Mouse (Mus musculus) midbrain, embryonic 16.5 days (tissue): ENCODE measurements around the gene Commd1. TPM values are rescaled to one million over a fixed set of nuclear protein-coding genes. Genes with fewer than 3 reads are reported as not detected.

Experiments
- ATAC-seq: fragments of 200-750 bp; cut with Nextera tagmentation; 2 replicates; pipeline ENCODE4 v1.8.0; 2017; ENCODE audit warnings: moderate TSS enrichment
- H3K27ac ChIP-seq: fragments of 300-500 bp; sonication (generic); 2 replicates; pipeline ENCODE4 v1.5.1; 2014; ENCODE audit warnings: mild to moderate bottlenecking, low read length, mixed read lengths
- H3K27me3 ChIP-seq: fragments of 300-500 bp; sonication (generic); 2 replicates; pipeline ENCODE4 v1.6.1; 2014; ENCODE audit warnings: low read depth, low read length, mixed read lengths; ENCODE audit not compliant: control insufficient read depth, insufficient read depth
- H3K36me3 ChIP-seq: fragments of 300-500 bp; sonication (generic); 2 replicates; pipeline ENCODE4 v1.6.1; 2014; ENCODE audit warnings: mild to moderate bottlenecking, low read length, moderate library complexity, mixed read lengths; ENCODE audit not compliant: control insufficient read depth, insufficient read depth
- H3K4me1 ChIP-seq: fragments of 300-500 bp; sonication (generic); 2 replicates; pipeline ENCODE4 v1.6.1; 2014; ENCODE audit warnings: mild to moderate bottlenecking, low read length, mixed read lengths; ENCODE audit not compliant: control insufficient read depth, insufficient read depth
- H3K4me2 ChIP-seq: fragments of 300-500 bp; sonication (generic); 2 replicates; pipeline ENCODE4 v1.6.1; 2014; ENCODE audit warnings: mild to moderate bottlenecking, low read length, mixed read lengths
- H3K4me3 ChIP-seq: fragments of 300-500 bp; sonication (generic); 2 replicates; pipeline ENCODE4 v1.5.1; 2014; ENCODE audit warnings: low read depth, mild to moderate bottlenecking, low read length, moderate library complexity, mixed read lengths
- H3K9ac ChIP-seq: fragments of 300-500 bp; sonication (generic); 2 replicates; pipeline ENCODE4 v1.6.1; 2014; ENCODE audit warnings: low read depth, low read length, mixed read lengths
- H3K9me3 ChIP-seq: fragments of 300-500 bp; sonication (generic); replicated peaks from 2 replicates; pipeline ENCODE4 v1.6.1; 2014; ENCODE audit warnings: mild to moderate bottlenecking, low read length, mixed read lengths; ENCODE audit not compliant: control insufficient read depth, poor library complexity, severe bottlenecking
- WGBS: fragments of 180-500 bp; shearing (Covaris S2); extraction: QIAGEN DNeasy Blood & Tissue Kit; methylation state at CpG from one replicate; pipeline ENCODE4 v1.1.7; 2014; 5-methylcytosine and 5-hydroxymethylcytosine counted together
- polyA plus RNA-seq: library from polyadenylated mRNA; unstranded; fragments of >200 nt; fragmentation: Nextera tagmentation; extraction: Ambion mirVana; gene quantifications from 2 replicates; pipeline ENCODE4 v1.2.1, GENCODE M21; 2015

The Commd1 gene
- polyA plus RNA-seq, 1 experiment from 2014 or later: 248 TPM

GRCm38 (mm10) chr11:22969486-22969885, 12.7 kb downstream of the Commd1 start:
- H3K4me1 ChIP-seq: peaks cover 3% of the 10 kb centered on the region
- 65% methylated on average over 6 of the region's 6 CpGs for WGBS
- no peak overlapping the region for H3K4me2 ChIP-seq

DNA sequence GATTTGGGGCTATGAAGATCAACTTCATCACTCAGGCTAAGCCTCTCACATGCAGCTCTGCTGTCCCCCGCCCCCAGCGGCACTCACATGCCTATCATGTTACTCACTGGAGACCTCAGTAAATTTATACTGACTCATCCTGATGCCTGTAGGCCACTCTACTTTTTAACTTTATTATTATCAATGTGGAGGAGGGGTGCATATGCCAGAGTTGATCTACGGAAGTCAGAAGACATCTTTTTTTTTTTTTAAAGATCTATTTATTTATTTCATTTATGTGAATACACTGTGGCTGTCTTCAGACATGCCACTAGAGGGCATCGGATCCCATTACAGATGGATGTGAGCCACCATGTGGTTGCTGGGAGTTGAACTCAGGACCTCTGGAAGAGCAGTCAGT, 16.7 kb downstream of the Commd1 start:
- H3K36me3 ChIP-seq: no peaks in the 10 kb centered on the region
- ATAC-seq: no peak
- H3K9ac ChIP-seq: no peak overlapping the region
- 84% methylated on average over 4 of the region's 4 CpGs for WGBS
- H3K27ac ChIP-seq: no peak overlapping the region
- H3K9me3 ChIP-seq: peaks cover 1% of the 10 kb centered on the region; the same call in 1 of the 2 replicates
- no peaks in the 10 kb centered on the region for H3K27me3 ChIP-seq
- no peak overlapping the region for H3K4me2 ChIP-seq
- no peaks in the 10 kb centered on the region for H3K4me1 ChIP-seq
- H3K4me3 ChIP-seq: no peak overlapping the region

More at GRCm38 (mm10) chr11:22969486-22969885, 12.7 kb downstream of the Commd1 start:
- Histone ChIP-seq H3K9me3 (peaks cover 19% of the 10 kb centered on the region; the same call in 1 of the 2 replicates), H3K9ac (no peak overlapping the region), H3K27ac (no peak overlapping the region), H3K36me3 (peaks cover 5% of the 10 kb centered on the region; the same call in 1 of the 2 replicates), H3K4me3 (no peak overlapping the region), H3K27me3 (no peaks in the 10 kb centered on the region)
- ATAC-seq: no peak

- no peaks in the 10 kb centered on the region for H3K36me3 ChIP-seq
- H3K27me3 ChIP-seq: no peaks in the 10 kb centered on the region
- H3K9me3 ChIP-seq: no peaks in the 10 kb centered on the region
- H3K9ac ChIP-seq: no peak overlapping the region
- no peaks in the 10 kb centered on the region for H3K4me1 ChIP-seq
- ATAC-seq: no peak
- H3K4me3 ChIP-seq: no peak overlapping the region
- H3K4me2 ChIP-seq: no peak overlapping the region
- WGBS: 76% methylated on average over 4 of the region's 4 CpGs
- H3K27ac ChIP-seq: no peak overlapping the region
Observed at GRCm38 (mm10) chr11:22964401-22964800, 17.8 kb downstream of the Commd1 start.

- ATAC-seq: no peak
Observed at GRCm38 (mm10) chr11:22962101-22962500, 20.1 kb downstream of the Commd1 start.

GRCm38 (mm10) chr11:22957791-22958374, 24.3 kb downstream of the Commd1 start:
- no peak overlapping the region for H3K4me2 ChIP-seq
- H3K4me1 ChIP-seq: no peaks in the 10 kb centered on the region
- no peaks in the 10 kb centered on the region for H3K27me3 ChIP-seq
- H3K4me3 ChIP-seq: no peak overlapping the region
- H3K9me3 ChIP-seq: no peaks in the 10 kb centered on the region; the same call in 1 of the 2 replicates
- H3K9ac ChIP-seq: no peak overlapping the region
- no peak for ATAC-seq
- 0 out of 2 replicates have a peak, but pooled peaks cover 2% of the 10 kb centered on the region for H3K36me3 ChIP-seq
- 94% methylated on average over 4 of the region's 4 CpGs for WGBS
- no peak overlapping the region for H3K27ac ChIP-seq

More at GRCm38 (mm10) chr11:22962101-22962500, 20.1 kb downstream of the Commd1 start:
- Histone ChIP-seq H3K4me1 (no peaks in the 10 kb centered on the region), H3K9me3 (no peaks in the 10 kb centered on the region), H3K9ac (no peak overlapping the region), H3K36me3 (no peaks in the 10 kb centered on the region), H3K27me3 (no peaks in the 10 kb centered on the region), H3K4me2 (no peak overlapping the region), H3K27ac (no peak overlapping the region), H3K4me3 (no peak overlapping the region)
- 95% methylated on average over 1 of the region's 1 CpGs for WGBS

DNA sequence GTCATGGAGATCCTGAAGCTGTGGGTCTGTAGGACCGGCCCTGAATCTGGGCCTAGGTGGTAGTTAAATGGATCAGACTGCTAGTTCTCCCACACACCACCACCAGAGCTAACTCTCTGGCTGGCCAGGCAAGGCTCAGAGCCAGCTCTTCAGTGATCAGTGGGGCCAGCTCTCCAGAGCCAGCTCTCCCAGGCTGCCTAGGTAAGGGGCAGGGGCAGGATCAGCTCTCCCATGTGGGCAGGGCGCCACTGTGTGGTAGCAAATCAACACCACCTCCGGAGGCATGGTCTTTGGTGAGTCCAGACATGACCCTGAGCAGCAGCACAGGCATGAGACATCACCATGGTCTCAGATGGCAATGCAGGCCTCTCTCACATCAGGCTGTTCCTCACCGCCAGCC, 25.4 kb downstream of the Commd1 start:
- WGBS: 69% methylated on average over 4 of the region's 4 CpGs
- H3K27ac ChIP-seq: no peak overlapping the region
- ATAC-seq: no peak

DNA sequence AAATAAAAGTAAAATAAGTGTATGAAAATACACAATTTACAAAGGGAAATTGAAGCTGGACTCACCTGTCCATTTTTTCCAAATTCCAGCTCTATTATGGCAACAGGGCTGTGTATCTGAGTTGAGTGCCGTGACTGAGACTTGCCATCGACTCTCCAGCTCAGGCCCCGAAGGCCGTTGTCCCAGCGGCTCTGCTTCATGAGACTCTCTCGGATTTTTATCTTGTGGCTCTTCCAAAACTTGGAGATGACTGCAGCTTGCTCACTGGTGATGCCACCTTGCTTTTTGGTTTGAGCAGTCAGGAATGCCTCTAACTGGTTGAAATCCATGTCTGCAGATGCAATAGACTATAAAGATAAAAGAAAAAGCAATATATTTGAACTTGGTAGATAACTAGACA, 25.8 kb downstream of the Commd1 start:
- 0 out of 2 replicates have a peak, but pooled peaks cover 2% of the 10 kb centered on the region for H3K36me3 ChIP-seq
- H3K4me1 ChIP-seq: no peaks in the 10 kb centered on the region
- H3K27me3 ChIP-seq: no peaks in the 10 kb centered on the region
- WGBS: 96% methylated on average over 6 of the region's 6 CpGs
- no peak overlapping the region for H3K27ac ChIP-seq
- H3K4me3 ChIP-seq: no peak overlapping the region
- no peak overlapping the region for H3K9ac ChIP-seq
- no peak for ATAC-seq
- no peaks in the 10 kb centered on the region; the same call in 1 of the 2 replicates for H3K9me3 ChIP-seq
- no peak overlapping the region for H3K4me2 ChIP-seq

More for the DNA sequence above, 25.4 kb downstream of the Commd1 start:
- H3K27me3 ChIP-seq: no peaks in the 10 kb centered on the region
- no peak overlapping the region for H3K4me3 ChIP-seq
- 0 out of 2 replicates have a peak, but pooled peaks cover 2% of the 10 kb centered on the region for H3K36me3 ChIP-seq
- no peaks in the 10 kb centered on the region for H3K4me1 ChIP-seq
- H3K9me3 ChIP-seq: no peaks in the 10 kb centered on the region; the same call in 1 of the 2 replicates
- no peak overlapping the region for H3K9ac ChIP-seq
- H3K4me2 ChIP-seq: no peak overlapping the region

DNA sequence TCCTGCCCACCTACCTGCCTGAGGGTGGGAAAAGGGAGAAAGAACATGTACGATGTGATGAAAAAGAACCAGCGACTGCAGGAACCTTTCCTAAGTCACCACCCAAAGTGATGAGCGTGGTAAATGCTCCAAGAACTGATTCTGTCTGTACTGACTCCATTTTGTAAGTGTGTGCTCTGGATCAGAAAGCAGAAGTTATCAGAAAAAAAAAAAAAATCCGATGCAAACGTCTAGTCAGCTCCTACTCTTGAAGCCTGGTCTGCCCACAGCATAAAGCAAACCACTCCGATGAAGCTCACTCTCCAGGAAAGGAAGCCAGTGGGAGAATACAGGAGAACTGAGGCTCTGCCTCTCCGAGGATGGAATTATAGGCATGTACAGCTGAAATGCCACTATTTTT, 29.5 kb downstream of the Commd1 start:
- Histone ChIP-seq H3K4me2 (no peak overlapping the region), H3K4me3 (no peak overlapping the region), H3K27me3 (no peaks in the 10 kb centered on the region), H3K36me3 (0 out of 2 replicates have a peak, but pooled peaks cover 2% of the 10 kb centered on the region), H3K9ac (no peak overlapping the region), H3K4me1 (no peaks in the 10 kb centered on the region), H3K27ac (no peak overlapping the region), H3K9me3 (no peaks in the 10 kb centered on the region; the same call in 1 of the 2 replicates)
- 90% methylated on average over 7 of the region's 7 CpGs for WGBS
- ATAC-seq: no peak

- ATAC-seq: no peak
- Histone ChIP-seq H3K4me1 (no peaks in the 10 kb centered on the region), H3K36me3 (0 out of 2 replicates have a peak, but pooled peaks cover 2% of the 10 kb centered on the region), H3K4me2 (no peak overlapping the region), H3K27ac (no peak overlapping the region), H3K9ac (no peak overlapping the region), H3K9me3 (no peaks in the 10 kb centered on the region; the same call in 1 of the 2 replicates), H3K27me3 (no peaks in the 10 kb centered on the region), H3K4me3 (no peak overlapping the region)
- WGBS: 91% methylated on average over 6 of the region's 6 CpGs
Observed at GRCm38 (mm10) chr11:22950131-22950530, 32.1 kb downstream of the Commd1 start.
